Mouse (Mus musculus): ENCODE measurements around the gene Prdm16. TPM values are rescaled to one million over a fixed set of nuclear protein-coding genes. Genes with fewer than 3 reads are reported as not detected.

Prdm16 gene
- polyA plus RNA-seq, 1 experiment from 2014 or later: 19.0 TPM

GRCm38 (mm10) chr4:154660025-154660424 is 23.4 kb upstream of the Prdm16 start:
- ATAC-seq (replicated peaks; ENCODE audit: low FRiP score, low read depth): no peak
- no peak for DNase-seq (ENCODE audit: low spot score)
- Histone ChIP-seq H3K4me2 (ENCODE audit: low read length) (no peak overlapping the region), H3K9ac (ENCODE audit: low read depth, low read length) (no peak overlapping the region), H3K4me3 (replicated peaks; ENCODE audit: low read depth, low read length) (no peak overlapping the region), H3K36me3 (ENCODE audit: insufficient read depth, low read length) (no peaks in the 10 kb centered on the region), H3K27ac (no peak overlapping the region), H3K27me3 (ENCODE audit: insufficient read depth, low read length) (peaks cover 4% of the 10 kb centered on the region; the same call in 1 of the 2 replicates), H3K4me1 (replicated peaks; ENCODE audit: insufficient read depth, low read length) (no peaks in the 10 kb centered on the region), H3K9me3 (replicated peaks; ENCODE audit: low read length) (no peaks in the 10 kb centered on the region)
- no peak for TF ChIP-seq CTCF (IDR thresholded peaks at IDR 0.05; ENCODE audit: low read depth)

- 73% methylated on average over 15 of the region's 15 CpGs for WGBS
- Histone ChIP-seq H3K4me2 (ENCODE audit: low read length) (no peak overlapping the region), H3K36me3 (ENCODE audit: insufficient read depth, low read length) (no peaks in the 10 kb centered on the region), H3K4me3 (replicated peaks; ENCODE audit: low read depth, low read length) (no peak overlapping the region), H3K9me3 (replicated peaks; ENCODE audit: low read length) (no peaks in the 10 kb centered on the region), H3K27me3 (ENCODE audit: insufficient read depth, low read length) (peaks cover 4% of the 10 kb centered on the region; the same call in 1 of the 2 replicates), H3K27ac (no peak overlapping the region), H3K4me1 (replicated peaks; ENCODE audit: insufficient read depth, low read length) (0 out of 2 replicates have a peak, but pooled peaks cover 3% of the 10 kb centered on the region), H3K9ac (ENCODE audit: low read depth, low read length) (no peak overlapping the region)
- no peak for ATAC-seq (replicated peaks; ENCODE audit: low FRiP score, low read depth)
- DNase-seq (ENCODE audit: low spot score): no peak
- TF ChIP-seq CTCF (IDR thresholded peaks at IDR 0.05; ENCODE audit: low read depth): no peak
Observed at GRCm38 (mm10) chr4:154655134-154655910, 18.6 kb upstream of the Prdm16 start.

- Histone ChIP-seq H3K9ac (ENCODE audit: low read depth, low read length) (no peak overlapping the region), H3K9me3 (replicated peaks; ENCODE audit: low read length) (no peaks in the 10 kb centered on the region), H3K27me3 (ENCODE audit: insufficient read depth, low read length) (no peaks in the 10 kb centered on the region; the same call in 1 of the 2 replicates), H3K4me3 (replicated peaks; ENCODE audit: low read depth, low read length) (no peak overlapping the region), H3K27ac (no peak overlapping the region), H3K4me2 (ENCODE audit: low read length) (no peak overlapping the region), H3K36me3 (ENCODE audit: insufficient read depth, low read length) (no peaks in the 10 kb centered on the region), H3K4me1 (replicated peaks; ENCODE audit: insufficient read depth, low read length) (0 out of 2 replicates have a peak, but pooled peaks cover 3% of the 10 kb centered on the region)
- TF ChIP-seq CTCF (IDR thresholded peaks at IDR 0.05; ENCODE audit: low read depth): no peak
- 3% methylated on average over 5 of the region's 5 CpGs for WGBS
- ATAC-seq (replicated peaks; ENCODE audit: low FRiP score, low read depth): peak; percentile 61; the same call in 1 of the 2 replicates
- peak; percentile 71 for DNase-seq (ENCODE audit: low spot score)
Observed at GRCm38 (mm10) chr4:154652494-154652893, 15.8 kb upstream of the Prdm16 start.

GRCm38 (mm10) chr4:154649083-154649747 is 12.5 kb upstream of the Prdm16 start:
- Histone ChIP-seq H3K4me2 (ENCODE audit: low read length) (no peak overlapping the region), H3K36me3 (ENCODE audit: insufficient read depth, low read length) (no peaks in the 10 kb centered on the region), H3K4me3 (replicated peaks; ENCODE audit: low read depth, low read length) (no peak overlapping the region), H3K9ac (ENCODE audit: low read depth, low read length) (no peak overlapping the region), H3K27me3 (ENCODE audit: insufficient read depth, low read length) (peaks cover 5% of the 10 kb centered on the region), H3K4me1 (replicated peaks; ENCODE audit: insufficient read depth, low read length) (0 out of 2 replicates have a peak, but pooled peaks cover 3% of the 10 kb centered on the region), H3K9me3 (replicated peaks; ENCODE audit: low read length) (0 out of 2 replicates have a peak, but pooled peaks cover 4% of the 10 kb centered on the region), H3K27ac (no peak overlapping the region)
- no peak for DNase-seq (ENCODE audit: low spot score)
- no peak for TF ChIP-seq CTCF (IDR thresholded peaks at IDR 0.05; ENCODE audit: low read depth)
- no peak for ATAC-seq (replicated peaks; ENCODE audit: low FRiP score, low read depth)
- 78% methylated on average over 19 of the region's 19 CpGs for WGBS

GRCm38 (mm10) chr4:154642496-154642895 is 5.8 kb upstream of the Prdm16 start:
- peak overlapping the region; percentile 20; the same call in 1 of the 2 replicates for H3K27ac ChIP-seq
- 0 out of 2 replicates have a peak, but pooled peaks cover 4% of the 10 kb centered on the region for H3K9me3 ChIP-seq (replicated peaks; ENCODE audit: low read length)
- H3K4me3 ChIP-seq (replicated peaks; ENCODE audit: low read depth, low read length): no peak overlapping the region
- WGBS: 3% methylated on average over 6 of the region's 6 CpGs
- peaks cover 53% of the 10 kb centered on the region for H3K27me3 ChIP-seq (ENCODE audit: insufficient read depth, low read length)
- no peak overlapping the region for H3K4me2 ChIP-seq (ENCODE audit: low read length)
- no peaks in the 10 kb centered on the region for H3K4me1 ChIP-seq (replicated peaks; ENCODE audit: insufficient read depth, low read length)
- DNase-seq (ENCODE audit: low spot score) (no peak), ATAC-seq (replicated peaks; ENCODE audit: low FRiP score, low read depth) (no peak)
- TF ChIP-seq CTCF (IDR thresholded peaks at IDR 0.05; ENCODE audit: low read depth): no peak
- no peak overlapping the region for H3K9ac ChIP-seq (ENCODE audit: low read depth, low read length)
- no peaks in the 10 kb centered on the region for H3K36me3 ChIP-seq (ENCODE audit: insufficient read depth, low read length)

- peak overlapping the region; percentile 16; the same call in 1 of the 2 replicates for H3K4me2 ChIP-seq (ENCODE audit: low read length)
- TF ChIP-seq CTCF (IDR thresholded peaks at IDR 0.05; ENCODE audit: low read depth): no peak
- WGBS: 2% methylated on average over 32 of the region's 32 CpGs
- no peak overlapping the region for H3K4me3 ChIP-seq (replicated peaks; ENCODE audit: low read depth, low read length)
- H3K9me3 ChIP-seq (replicated peaks; ENCODE audit: low read length): no peaks in the 10 kb centered on the region
- no peak overlapping the region for H3K9ac ChIP-seq (ENCODE audit: low read depth, low read length)
- peak overlapping the region; percentile 20 for H3K27ac ChIP-seq
- DNase-seq (ENCODE audit: low spot score): no peak
- ATAC-seq (replicated peaks; ENCODE audit: low FRiP score, low read depth): no peak
- no peaks in the 10 kb centered on the region for H3K36me3 ChIP-seq (ENCODE audit: insufficient read depth, low read length)
- peaks cover 7% of the 10 kb centered on the region; the same call in 1 of the 2 replicates for H3K4me1 ChIP-seq (replicated peaks; ENCODE audit: insufficient read depth, low read length)
- H3K27me3 ChIP-seq (ENCODE audit: insufficient read depth, low read length): peaks cover 61% of the 10 kb centered on the region
Observed at GRCm38 (mm10) chr4:154641296-154642110, 4.8 kb upstream of the Prdm16 start.

All from kidney, postnatal 0 days (tissue).